Mouse (Mus musculus) heart, postnatal 0 days (tissue): ENCODE measurements around the gene Gpx4. TPM values are rescaled to one million over a fixed set of nuclear protein-coding genes. Genes with fewer than 3 reads are reported as not detected.

Source experiments
- ATAC-seq: fragments of 200-750 bp; cut with Nextera tagmentation; 2 replicates; pipeline ENCODE4 v1.8.0; 2017; ENCODE audit warnings: low read depth, moderate number of reproducible peaks, moderate library complexity; ENCODE audit not compliant: insufficient read depth
- DNase-seq: peaks from one replicate; pipeline ENCODE4 v3.0.0-alpha.2; 2016; ENCODE audit warnings: low spot score
- H3K27ac ChIP-seq: fragments of 300-500 bp; sonication (generic); 2 replicates; pipeline ENCODE4 v1.5.1; 2014; ENCODE audit warnings: low read depth, mild to moderate bottlenecking
- H3K27me3 ChIP-seq: fragments of 300-500 bp; sonication (generic); 2 replicates; pipeline ENCODE4 v1.6.1; 2014; ENCODE audit warnings: low read length, mixed read lengths; ENCODE audit not compliant: control insufficient read depth, insufficient read depth
- H3K36me3 ChIP-seq: fragments of 300-500 bp; sonication (generic); replicated peaks from 2 replicates; pipeline ENCODE4 v1.6.1; 2014; ENCODE audit warnings: low read length, mixed read lengths; ENCODE audit not compliant: control insufficient read depth, insufficient read depth
- H3K4me1 ChIP-seq: fragments of 300-500 bp; sonication (generic); 2 replicates; pipeline ENCODE4 v1.6.1; 2014; ENCODE audit warnings: antibody characterized with exemption; ENCODE audit not compliant: control insufficient read depth, insufficient read depth
- H3K4me2 ChIP-seq: fragments of 300-500 bp; sonication (generic); 2 replicates; pipeline ENCODE4 v1.6.1; 2014; ENCODE audit warnings: low read depth, mild to moderate bottlenecking, low read length, moderate library complexity
- H3K4me3 ChIP-seq: fragments of 300-500 bp; sonication (generic); 2 replicates; pipeline ENCODE4 v1.5.1; 2014; ENCODE audit warnings: low read depth, low read length
- H3K9ac ChIP-seq: fragments of 300-500 bp; sonication (generic); replicated peaks from 2 replicates; pipeline ENCODE4 v1.6.1; 2014; ENCODE audit warnings: low read depth, low read length, mixed read lengths
- H3K9me3 ChIP-seq: fragments of 300-500 bp; sonication (generic); replicated peaks from 2 replicates; pipeline ENCODE4 v1.6.1; 2016; ENCODE audit warnings: low read length; ENCODE audit not compliant: control insufficient read depth
- CTCF ChIP-seq: IDR thresholded peaks from 2 replicates; pipeline ENCODE4 v1.5.1; 2016; ENCODE audit warnings: antibody characterized with exemption, control low read depth, low read depth
- EP300 ChIP-seq: IDR thresholded peaks from 2 replicates; pipeline ENCODE4 v1.6.1; 2016; ENCODE audit warnings: antibody characterized with exemption, low read depth
- WGBS: fragments of 180-500 bp; shearing (Covaris S2); extraction: QIAGEN DNeasy Blood & Tissue Kit; methylation state at CpG from one replicate; pipeline ENCODE4 v1.1.7; 2014; 5-methylcytosine and 5-hydroxymethylcytosine counted together
- polyA plus RNA-seq: library from polyadenylated mRNA; unstranded; fragments of >200 nt; fragmentation: Nextera tagmentation; extraction: Ambion mirVana; gene quantifications from 2 replicates; pipeline ENCODE4 v1.2.1, GENCODE M21; 2015
- total RNA-seq: library from RNA; depleted of rRNA; stranded (reverse); fragments of >200 nt; gene quantifications from 2 replicates; pipeline ENCODE4 v1.2.3, GENCODE M21; 2014; ENCODE audit warnings: low replicate concordance

Gene Gpx4
- total and polyA plus RNA-seq, 2 experiments from 2014 or later: 500 to 874 TPM

DNA sequence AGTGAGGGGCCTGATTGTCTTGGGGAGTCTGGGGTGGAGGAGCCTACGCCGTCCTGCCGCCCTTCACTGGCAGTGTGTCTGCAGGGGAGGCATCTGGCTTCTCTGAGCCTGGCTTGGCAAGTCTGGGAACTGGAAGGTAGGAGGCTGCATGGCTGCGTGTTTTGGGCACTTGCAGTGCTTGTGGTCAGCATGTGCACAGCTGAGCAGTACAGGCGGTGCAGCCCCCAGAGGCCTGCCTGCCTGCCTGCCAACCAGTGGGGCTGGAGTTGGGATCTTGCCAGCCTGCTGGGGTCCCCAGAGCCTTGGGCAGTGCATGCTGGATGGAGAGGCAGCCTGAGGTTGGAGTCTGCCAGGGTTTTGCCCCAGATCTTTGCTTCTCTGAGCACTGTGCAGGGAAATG lies 16.1 kb downstream of the Gpx4 start:
- Histone ChIP-seq H3K9ac (no peak overlapping the region), H3K4me3 (no peak overlapping the region), H3K36me3 (peaks cover 67% of the 10 kb centered on the region), H3K27me3 (no peaks in the 10 kb centered on the region), H3K4me2 (no peak overlapping the region), H3K4me1 (no peaks in the 10 kb centered on the region), H3K9me3 (no peaks in the 10 kb centered on the region), H3K27ac (no peak overlapping the region)
- no peak for ATAC-seq
- WGBS: 83% methylated on average over 5 of the region's 5 CpGs
- DNase-seq: no peak
- TF ChIP-seq EP300 (no peak), CTCF (no peak)

DNA sequence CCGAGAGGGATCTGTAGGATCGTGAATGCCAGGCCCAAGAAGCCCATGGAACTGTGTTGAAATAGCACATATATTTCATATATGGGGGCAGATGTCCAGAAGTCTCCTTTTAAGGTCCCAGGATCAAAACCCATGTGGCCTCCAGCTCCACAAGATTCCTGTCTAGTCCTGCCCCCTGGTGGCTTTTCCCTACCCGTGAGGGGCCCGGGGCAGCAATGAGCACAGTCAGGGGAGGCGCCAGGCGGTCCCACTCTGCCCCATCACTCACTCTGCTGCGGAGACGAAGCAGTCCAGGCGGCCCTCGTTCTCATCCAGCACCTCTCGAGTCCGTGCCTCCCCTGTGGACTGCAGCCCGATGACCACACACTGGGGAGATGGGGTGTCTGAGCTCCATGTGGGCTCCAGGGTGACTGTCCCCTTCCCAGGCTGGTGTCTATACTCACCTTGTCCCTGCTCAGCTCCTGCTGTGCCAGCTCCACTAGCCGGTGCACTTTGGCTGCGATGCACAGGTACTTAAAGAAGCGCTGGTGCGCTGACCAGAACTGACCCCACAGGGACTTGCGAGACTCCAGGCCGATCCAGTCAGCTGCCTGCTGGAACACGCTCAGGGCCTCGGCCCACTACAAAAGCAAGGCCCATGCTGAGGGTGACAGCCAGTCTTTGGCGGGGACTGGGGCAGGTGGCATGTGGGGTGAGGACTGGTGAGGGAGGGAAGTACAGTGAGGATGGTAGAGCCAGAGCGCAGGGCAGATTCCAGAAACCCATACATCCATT lies 17.1 kb downstream of the Gpx4 start:
- 79% methylated on average over 23 of the region's 23 CpGs for WGBS
- DNase-seq: no peak
- no peak for ATAC-seq

DNA sequence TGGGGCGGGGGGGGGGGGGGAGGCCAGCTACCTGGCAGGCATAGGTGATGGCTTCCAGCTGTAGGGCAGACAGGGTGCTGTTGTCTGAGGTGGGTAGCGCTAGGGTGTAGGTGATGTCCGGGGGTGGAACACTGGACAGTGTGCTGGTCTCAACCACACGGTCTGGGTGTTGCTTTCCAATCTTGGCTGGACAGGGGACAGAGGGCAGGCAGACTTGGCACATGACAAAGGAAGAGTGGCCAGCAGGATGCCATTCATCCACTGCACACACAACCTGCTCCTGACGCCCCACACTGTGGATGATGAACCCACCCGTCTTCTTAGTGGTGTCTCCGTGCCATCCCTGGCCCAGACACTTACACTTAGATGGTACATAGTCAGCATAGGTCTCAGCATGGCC lies 22.3 kb downstream of the Gpx4 start:
- no peak for TF ChIP-seq CTCF
- no peak for TF ChIP-seq EP300
- Histone ChIP-seq H3K9ac (no peak overlapping the region), H3K27ac (no peak overlapping the region), H3K4me1 (peaks cover 17% of the 10 kb centered on the region), H3K4me3 (no peak overlapping the region), H3K9me3 (no peaks in the 10 kb centered on the region), H3K36me3 (peaks cover 15% of the 10 kb centered on the region), H3K27me3 (no peaks in the 10 kb centered on the region), H3K4me2 (no peak overlapping the region)
- no peak for ATAC-seq
- DNase-seq: no peak
- 87% methylated on average over 6 of the region's 7 CpGs for WGBS

More for the DNA sequence above, 17.1 kb downstream of the Gpx4 start:
- Histone ChIP-seq H3K4me3 (no peak overlapping the region), H3K27ac (no peak overlapping the region), H3K9me3 (no peaks in the 10 kb centered on the region), H3K4me2 (no peak overlapping the region), H3K36me3 (peaks cover 60% of the 10 kb centered on the region), H3K9ac (no peak overlapping the region), H3K4me1 (no peaks in the 10 kb centered on the region), H3K27me3 (no peaks in the 10 kb centered on the region)
- TF ChIP-seq EP300 (no peak), CTCF (peak; percentile 9; the same call in 1 of the 2 replicates)

DNA sequence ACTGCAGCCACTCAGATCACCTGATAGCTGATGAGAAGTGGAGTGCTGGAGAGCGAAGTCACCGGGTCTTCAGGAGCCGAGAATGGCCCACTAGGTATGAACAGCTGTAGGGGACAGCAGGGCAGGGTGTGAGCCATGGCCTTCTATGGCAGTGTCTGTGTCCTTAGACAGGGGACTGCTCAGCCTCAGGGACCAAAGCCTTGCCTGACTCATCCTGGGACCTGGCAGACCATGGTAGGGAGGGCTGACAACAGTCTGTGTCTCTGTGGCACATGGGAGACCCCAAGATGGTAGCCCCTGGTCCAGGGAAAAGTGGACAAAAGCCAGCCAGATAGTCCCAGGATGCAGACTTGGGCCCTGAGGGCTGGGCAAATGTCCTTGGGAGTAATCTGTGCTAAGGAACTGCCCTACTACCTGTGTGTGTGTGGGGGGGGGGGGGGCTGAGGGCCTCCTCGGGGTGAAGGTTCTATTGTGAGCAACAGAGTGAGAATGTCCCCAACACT lies 23.0 kb downstream of the Gpx4 start:
- DNase-seq (no peak), ATAC-seq (no peak)
- Histone ChIP-seq H3K27ac (no peak overlapping the region), H3K9ac (no peak overlapping the region), H3K4me2 (no peak overlapping the region), H3K4me1 (peaks cover 22% of the 10 kb centered on the region), H3K27me3 (no peaks in the 10 kb centered on the region), H3K4me3 (no peak overlapping the region), H3K36me3 (peaks cover 15% of the 10 kb centered on the region), H3K9me3 (no peaks in the 10 kb centered on the region)
- TF ChIP-seq EP300: no peak
- no peak for TF ChIP-seq CTCF
- 82% methylated on average over 4 of the region's 4 CpGs for WGBS

DNA sequence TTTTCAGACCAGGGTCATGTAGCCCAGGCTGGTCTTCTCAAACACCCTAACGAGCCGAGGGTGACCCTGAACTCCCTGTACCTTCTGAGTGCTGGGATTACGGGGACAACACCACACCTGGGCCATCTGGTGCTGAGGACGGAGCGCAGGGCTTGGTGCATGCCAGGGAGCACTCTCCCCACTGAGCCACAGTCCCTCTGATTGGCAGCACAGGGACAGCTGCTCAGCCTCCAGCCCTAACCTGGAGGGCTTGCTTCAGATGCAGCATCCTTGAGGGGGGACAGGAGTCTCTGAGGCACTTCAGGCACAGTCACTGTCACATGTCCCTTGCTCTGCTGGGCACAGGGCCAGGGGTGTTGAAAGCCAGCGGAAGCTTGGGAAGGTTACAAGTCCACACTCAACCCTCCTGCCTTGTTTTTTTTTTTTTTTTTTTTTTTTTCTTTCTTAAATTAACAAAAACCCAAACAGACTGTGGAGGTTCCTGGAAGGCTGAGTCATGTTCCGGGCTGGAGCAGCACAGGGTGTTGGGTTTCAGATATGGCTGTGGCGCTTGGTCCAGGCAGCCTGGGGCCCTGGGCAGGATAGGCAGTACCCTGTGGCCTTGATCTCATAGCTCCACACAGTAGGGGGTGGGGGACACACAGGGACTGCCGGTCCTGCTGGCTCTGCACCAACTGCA lies 24.0 kb downstream of the Gpx4 start:
- H3K9me3 ChIP-seq: no peaks in the 10 kb centered on the region
- TF ChIP-seq CTCF: no peak
- 0 out of 2 replicates have a peak, but pooled peaks have one; percentile 24 for TF ChIP-seq EP300
- H3K4me1 ChIP-seq: peaks cover 29% of the 10 kb centered on the region
- ATAC-seq: peak; percentile 83
- DNase-seq: peak; percentile 89
- peak overlapping the region; percentile 31; the same call in 1 of the 2 replicates for H3K9ac ChIP-seq
- peaks cover 15% of the 10 kb centered on the region for H3K36me3 ChIP-seq
- no peak overlapping the region for H3K4me2 ChIP-seq
- H3K27me3 ChIP-seq: no peaks in the 10 kb centered on the region
- H3K4me3 ChIP-seq: no peak overlapping the region
- WGBS: 41% methylated on average over 9 of the region's 9 CpGs
- peak overlapping the region; percentile 91 for H3K27ac ChIP-seq
